Mouse (Mus musculus) regulatory T cell (primary cell): ENCODE measurements around the gene Ptdss2.

Experiments used
- in situ Hi-C: fragments of 300-600 bp; cut with MboI, MseI; formaldehyde crosslinking; loops from one replicate; pipeline ENCODE4 v1.15.1; 2025; ENCODE audit warnings: high pct_unique_total_duplicates

Ptdss2 gene

DNA sequence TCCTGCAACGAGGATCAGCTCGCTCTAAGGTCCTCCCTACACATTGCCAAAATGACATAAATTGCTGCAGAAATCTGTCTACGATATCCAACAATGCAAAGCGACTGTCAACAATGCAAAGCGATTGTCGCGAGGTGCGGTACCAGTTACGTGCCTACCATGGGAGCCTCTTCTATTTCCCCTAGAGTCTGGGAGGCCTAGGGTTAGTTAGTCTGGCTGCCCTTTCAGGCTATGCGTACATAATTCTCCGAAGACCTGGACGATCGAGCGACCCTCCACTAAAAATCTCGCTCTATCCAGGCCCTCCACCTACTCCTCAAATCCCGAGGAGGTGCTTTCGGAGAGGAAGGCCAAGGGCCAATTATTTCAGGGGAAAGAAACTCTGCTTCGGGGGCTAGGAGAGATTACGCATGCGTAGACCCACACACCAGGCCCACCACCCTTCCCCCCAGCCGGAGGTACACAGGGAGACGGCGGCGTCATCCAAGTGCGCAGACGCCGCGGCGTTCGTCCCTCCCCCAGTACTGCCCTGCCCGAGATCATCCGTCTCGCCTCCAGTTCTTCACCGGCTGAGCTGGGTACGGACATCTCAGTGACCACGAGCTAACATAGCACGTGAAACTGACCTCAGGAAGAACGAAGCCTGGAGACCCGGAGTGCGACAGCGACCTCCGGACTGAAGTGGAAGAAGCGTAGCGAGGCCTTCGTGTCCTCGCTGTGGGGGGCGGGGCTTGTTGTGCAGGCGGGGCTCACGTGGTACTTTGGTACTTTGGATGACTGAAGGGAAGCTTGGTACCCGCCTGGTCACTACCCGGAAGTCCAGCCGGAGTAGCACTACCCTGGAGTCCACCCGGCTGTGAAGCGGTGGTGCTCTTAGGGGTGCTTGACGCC, 50.2 kb downstream of the Ptdss2 start, which contains the start of gene Rnh1:
Rnh1 (minus strand) TSS at position 742 of the 891 bp plus-strand sequence.
- in situ Hi-C loops: loop anchor here (5.0 kb wide), 2 partner anchors 40 to 75 kb away; no protein-coding TSS in a partner anchor

DNA sequence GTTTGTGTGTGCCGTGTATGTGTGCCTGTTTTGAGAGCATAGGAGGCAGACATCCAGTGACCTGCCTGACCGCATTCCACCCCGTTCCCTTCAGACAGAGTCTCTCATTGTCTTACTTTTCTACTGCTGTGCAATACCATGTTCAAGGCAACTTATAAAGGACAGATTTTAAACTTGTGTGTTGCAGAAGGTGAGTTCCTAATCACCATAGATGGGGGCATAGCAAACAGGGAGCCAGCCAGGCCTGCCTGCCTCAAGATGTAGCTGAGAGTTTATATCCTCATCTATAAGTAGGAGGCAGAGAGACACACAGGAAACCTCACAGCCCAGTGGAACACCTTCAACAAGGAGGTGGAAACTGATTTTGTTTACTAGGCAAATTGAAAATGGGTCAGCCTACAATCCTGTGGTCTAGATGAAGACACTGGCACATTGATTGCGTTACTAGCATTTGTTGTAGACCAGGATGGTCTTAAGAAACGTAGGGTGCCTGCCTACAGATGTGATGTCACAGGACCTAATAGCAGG, 51.2 kb downstream of the Ptdss2 start:
- in situ Hi-C loops: loop anchor here (5.0 kb wide), 2 partner anchors 41 to 76 kb away; no protein-coding TSS in a partner anchor

DNA sequence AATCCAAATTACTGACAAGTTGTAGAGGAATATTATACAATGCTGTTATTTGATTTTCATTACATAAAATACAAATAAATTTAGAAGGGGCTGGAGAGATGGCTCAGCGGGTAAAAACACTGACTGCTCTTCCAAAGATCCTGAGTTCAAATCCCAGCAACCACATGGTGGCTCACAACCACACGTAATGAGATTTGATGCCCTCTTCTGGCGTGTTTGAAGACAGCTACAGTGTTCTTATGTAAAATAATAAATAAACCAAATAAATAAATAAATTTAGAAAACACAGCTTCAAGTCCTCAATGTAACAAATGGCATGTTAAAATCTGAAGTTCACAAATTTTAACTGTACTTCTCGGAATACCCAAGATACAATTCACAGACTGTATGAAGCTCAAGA, 52.9 kb downstream of the Ptdss2 start:
- in situ Hi-C loops: loop anchor here (5.0 kb wide), 1 partner anchor 108 kb away; no protein-coding TSS in a partner anchor

DNA sequence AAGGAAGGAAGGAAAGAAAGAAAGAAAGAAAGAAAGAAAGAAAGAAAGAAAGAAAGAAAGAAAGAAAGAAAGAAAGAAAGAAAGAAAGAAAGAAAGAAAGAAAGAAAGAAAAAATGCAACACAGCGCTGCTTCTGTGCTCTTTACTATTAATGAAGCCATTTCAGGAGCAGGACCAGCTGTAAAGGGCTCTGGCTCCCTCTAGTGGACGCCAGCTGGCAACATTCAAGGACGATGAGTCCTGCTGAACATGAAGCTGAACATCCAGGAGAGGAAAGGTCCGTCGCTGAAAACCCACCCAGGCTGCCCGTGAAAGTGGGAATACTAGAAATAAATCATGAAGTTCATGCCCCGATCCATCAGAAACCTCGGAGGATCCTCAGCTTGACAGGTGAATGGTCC, 54.0 kb downstream of the Ptdss2 start:
- in situ Hi-C loops: loop anchor here (5.0 kb wide), 1 partner anchor 109 kb away; no protein-coding TSS in a partner anchor

DNA sequence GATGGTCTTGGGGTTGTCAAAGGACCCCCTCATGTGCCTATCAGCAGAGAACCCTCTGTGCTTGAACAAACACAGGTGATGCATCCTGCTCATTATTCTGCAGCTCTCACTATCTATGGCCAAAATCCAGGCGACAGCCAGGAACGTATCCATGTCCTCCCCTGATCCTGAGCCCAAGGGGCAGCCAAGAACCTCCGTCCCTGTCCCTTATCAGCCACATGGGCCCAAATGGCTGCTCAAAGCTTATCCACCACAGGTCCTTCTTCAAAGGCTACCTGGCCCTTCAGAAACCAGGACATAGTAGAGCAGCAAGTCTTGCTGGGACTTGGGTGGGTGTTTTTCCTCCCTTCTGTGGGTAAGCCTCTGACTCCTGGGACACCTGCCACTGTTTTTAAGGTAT, 66.0 kb downstream of the Ptdss2 start:
- in situ Hi-C loops: no loop called here

DNA sequence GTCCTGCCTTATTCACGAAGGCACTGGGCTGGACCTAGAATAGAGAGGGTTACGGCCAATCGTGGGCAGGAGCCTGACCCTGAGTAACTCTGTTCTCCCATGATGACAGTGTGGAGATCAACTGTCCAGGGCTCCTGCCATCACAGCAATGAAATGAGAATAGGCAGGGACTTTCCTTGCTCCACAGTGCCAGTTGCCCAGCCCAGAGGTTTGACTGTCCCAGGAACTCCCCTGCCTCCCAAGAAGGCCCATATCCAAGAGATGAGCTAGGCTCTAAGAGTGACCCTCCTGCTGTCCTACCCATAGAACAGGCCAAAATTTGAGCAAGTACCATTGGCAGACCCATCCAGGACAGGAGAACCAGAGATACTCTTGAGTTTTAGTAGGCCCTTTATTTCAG, 66.6 kb downstream of the Ptdss2 start:
- in situ Hi-C loops: no loop called here

DNA sequence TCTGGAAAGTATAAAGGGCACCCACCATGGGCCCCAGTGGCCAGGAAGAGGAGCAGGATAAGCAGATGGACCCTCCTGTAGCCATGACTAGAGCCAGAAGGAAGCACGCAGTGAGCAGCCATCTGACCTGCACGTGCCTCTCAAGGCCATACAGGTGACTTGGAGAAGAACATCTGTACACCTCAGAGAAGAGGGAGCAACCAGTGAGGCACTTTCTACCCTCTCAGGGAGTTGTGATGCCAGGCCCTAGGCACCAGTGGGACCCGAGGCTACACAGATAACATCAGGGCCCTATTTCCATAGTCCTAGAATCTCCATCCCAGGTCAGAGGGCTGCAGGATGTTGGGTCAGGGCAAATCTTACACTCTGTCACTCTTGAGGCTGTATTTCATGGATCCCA, 68.0 kb downstream of the Ptdss2 start:
- in situ Hi-C loops: no loop called here

DNA sequence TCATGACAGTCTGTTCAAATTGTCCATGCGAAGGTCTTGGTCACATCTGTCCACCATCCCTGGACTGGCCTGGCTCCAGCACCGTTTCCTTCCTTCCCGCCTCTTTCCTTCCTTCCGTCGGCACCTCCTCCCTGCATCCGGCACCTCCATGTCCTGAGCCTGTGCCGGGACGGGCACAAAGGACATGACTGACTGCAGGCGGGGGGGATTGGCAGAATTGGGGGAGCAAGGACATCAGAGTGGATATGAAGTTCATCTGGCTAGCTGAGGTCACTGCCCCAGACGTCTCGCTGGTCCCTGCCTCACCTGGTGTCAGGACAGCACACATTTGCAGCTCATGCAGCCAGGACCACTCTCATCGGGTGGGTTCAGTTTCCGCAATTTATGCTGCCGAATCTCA, 68.9 kb downstream of the Ptdss2 start:
- in situ Hi-C loops: no loop called here

DNA sequence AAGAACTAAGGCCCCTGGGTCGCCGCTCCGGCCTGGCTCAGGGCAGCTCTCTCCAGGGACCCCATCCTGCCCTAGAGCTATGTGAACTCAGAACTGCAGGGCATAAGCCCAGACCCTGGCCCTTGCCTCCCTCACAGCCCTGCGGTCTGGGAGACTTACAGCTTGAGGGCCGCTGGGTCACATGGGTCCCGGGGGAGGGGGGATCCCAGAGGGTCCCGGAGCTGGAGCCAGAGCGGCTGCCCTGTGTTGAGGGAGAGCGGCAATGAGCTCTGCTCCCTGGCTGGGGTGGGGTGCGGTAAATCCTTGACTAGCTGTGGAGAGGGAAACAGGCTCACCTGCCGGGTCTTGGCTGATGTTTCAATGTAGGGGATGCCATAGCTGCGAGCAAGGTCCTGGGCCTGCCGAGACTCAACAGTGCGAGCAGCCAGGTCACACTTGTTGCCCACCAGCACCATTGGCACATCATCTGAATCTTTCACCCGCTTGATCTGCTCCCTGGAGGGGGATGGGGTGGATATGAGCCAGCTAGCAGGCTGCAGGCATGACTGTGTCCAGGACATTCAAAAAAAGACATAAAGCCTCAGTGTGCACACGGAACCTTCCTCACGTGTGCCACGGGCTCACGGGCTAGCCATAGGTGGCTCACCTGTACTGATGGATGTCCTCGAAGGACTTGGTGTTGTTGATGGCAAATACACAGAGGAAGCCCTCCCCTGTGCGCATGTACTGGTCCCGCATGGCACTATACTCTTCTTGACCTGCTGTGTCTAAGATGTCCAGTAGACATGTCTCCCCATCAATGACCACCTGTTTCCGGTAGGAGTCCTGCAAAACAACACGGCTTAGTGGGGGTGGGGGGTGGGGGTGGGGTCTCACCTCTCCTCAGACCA, 69.9 kb downstream of the Ptdss2 start:
- in situ Hi-C loops: no loop called here

DNA sequence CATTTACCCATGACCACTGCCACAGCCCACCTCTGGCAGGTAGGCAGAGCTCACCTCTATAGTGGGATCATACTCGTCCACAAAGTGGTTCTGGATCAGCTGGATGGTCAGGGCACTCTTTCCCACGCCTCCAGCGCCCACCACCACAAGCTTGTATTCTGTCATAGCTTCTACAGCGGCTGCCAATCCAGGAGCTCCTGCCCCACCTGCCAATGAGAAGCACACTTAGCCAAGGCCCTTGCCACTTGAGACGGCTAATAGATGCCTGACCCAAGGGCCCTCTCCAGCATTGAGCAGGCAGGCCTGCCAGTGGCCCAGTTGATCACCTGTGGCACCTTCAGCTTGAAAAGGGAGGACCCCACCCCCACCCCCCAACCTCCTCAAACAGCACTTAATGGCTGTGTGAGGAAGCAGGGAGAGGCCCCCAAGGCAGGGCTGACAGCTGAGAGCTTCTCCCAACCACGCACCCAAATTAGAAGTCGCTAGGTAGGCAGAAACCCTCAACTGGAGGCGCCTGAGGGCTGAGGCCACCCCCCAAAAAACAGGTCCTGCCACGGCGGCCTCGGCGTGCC, 70.7 kb downstream of the Ptdss2 start:
- in situ Hi-C loops: no loop called here

DNA sequence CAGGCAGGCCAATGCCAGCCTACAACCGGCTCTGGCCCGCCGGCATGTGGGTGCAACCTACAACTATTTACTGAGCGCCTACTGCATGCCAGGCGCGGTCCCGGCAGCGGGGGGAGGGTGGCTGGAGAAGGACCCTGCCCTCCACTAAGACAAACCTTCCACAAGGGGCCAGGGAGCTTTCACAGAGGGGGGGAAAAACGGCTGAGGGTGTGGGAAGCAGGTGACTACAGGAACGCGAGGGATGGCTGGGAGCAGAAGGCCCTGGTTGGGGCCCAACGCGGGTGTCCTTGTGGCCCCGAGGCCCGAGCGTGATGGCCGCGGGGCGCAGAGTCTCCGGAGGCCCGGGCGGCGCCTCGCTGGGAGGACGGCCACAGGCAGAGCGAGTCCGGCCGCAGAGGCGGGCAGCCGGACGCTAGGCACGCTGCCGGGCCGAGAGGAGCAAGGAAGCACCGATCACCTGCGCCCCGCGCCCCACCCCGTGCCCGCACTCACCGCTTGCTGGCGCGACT, 71.2 kb downstream of the Ptdss2 start:
- in situ Hi-C loops: no loop called here

DNA sequence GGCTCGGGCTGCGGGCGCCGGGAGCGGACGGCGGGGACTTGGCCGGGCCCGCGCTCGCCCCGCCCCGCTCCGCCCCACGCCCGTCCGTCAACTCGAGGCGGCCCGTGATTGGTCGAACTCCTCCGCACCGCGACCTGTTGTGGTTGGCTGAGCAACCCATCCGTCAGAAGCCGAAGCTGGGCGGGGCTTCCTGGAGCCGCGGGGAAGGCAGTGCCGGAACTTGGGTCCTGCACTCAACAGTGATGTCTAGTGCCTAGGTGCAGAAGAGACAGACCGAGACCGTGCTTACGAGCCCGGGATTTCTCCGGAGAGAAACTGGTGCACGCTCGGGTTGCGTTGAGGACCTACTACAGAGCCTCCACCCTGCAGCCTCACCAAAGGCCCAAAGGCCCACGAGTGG, 71.8 kb downstream of the Ptdss2 start, which contains the start of the genes Hras and Lrrc56:
Hras (minus strand) TSS at position 58 of the 400 bp plus-strand sequence.
Lrrc56 (plus strand) TSS at position 210 of the 400 bp plus-strand sequence.
- in situ Hi-C loops: no loop called here

DNA sequence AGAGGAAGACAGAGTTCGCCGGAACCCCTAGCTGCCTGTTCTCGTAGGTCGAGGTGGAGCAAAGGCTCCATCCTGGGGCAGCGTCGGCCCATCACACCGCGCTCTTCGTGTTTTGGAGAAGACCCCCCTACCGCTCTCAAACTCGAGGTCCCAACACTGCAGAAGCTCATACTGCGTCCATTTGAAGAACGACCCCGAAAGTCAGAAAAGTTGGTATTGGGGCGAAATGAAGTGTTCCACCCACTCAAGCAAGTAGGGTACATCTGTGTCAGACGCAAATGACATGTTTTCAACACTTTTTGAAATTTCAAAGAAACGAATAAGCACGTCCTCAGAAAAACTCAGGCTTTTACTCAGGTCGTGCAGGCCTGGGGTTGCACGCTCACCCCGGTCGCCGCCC, 72.2 kb downstream of the Ptdss2 start:
- in situ Hi-C loops: no loop called here

DNA sequence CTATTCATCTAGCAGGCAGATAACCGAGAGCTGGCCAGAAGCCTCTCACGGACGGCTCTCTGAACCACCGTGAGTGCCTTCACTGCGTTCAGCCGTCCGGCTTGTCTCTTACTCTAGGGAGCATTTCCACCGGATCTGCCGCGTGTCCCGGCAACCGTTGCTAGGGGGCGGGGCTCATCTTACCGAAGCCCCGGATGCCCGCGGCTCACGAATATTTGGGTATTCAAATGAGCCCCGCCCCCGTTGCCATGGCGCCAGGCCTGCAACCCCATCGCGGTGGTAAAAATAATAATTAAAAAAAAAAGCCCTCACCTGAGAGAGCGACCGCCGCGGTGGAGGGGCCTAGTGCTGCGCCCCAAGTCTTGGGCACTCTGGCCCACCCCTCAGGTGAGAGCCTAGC, 72.6 kb downstream of the Ptdss2 start:
- in situ Hi-C loops: no loop called here

DNA sequence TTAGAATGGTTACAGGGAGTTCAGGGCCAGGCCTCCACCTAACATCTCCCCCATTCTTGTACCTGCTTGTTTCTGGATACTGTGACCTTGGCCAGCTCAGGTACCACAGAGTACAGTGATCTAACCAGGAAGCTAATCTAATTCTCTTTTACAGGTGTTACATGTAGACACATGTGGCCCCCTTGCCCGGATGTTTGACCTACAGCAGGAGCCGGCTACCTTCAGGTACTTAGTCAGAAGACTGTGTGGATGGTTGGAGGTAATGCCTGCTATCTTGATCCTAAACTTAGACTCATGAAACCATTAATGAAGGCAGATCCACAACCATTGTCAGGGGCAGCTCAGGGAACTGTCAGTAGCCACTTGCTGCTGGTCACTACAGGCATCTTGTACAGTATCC, 73.6 kb downstream of the Ptdss2 start:
- in situ Hi-C loops: no loop called here

DNA sequence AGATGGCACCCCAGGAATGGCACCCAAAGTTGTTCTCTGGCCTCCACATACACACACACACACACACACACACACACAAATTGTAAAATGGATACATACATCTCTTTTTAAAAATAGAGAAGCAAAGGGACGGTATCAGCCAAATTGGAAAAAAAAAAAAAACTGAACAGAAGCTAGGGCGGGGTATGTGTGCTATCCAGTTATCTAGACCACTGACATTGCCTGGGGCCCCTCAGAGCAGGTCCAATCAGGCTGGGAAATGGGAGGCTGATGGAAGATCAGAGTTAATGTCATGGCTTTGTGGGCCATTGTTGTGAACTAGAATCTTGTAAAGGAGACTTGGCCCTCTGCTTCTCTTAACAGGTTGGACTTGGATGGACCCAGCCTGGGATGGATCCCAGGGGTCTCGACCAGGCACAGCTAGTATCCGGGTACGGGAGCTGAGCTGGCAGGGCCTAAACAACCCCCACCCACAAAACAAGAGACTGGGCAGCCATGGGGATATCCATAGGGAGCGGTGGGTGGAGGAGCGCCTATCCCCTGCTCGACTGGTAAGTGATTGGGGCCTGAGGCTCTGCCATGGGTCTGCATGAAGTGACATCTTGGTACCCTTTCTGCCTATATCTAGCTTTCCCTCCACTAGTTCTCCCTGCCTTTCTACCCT, 74.6 kb downstream of the Ptdss2 start:
- in situ Hi-C loops: no loop called here

DNA sequence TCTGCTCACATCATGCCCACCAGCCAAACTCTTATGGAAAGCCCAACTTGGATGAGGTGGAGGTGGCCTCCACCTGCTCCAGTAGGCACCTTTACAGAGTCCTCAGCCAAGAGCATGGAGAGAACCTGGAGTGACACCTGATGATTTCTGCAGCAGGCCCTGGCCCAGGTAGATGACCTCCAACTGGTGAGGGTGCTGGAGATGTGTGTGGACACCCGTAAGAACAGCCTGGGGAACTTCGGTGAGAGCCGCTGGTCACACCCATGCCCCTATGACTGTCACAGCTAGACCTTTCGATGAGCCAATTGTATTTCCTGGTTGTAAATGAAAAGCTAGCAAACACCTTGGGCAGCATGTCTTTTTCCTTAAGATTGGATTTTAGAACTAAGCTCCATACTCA, 75.9 kb downstream of the Ptdss2 start:
- in situ Hi-C loops: no loop called here

DNA sequence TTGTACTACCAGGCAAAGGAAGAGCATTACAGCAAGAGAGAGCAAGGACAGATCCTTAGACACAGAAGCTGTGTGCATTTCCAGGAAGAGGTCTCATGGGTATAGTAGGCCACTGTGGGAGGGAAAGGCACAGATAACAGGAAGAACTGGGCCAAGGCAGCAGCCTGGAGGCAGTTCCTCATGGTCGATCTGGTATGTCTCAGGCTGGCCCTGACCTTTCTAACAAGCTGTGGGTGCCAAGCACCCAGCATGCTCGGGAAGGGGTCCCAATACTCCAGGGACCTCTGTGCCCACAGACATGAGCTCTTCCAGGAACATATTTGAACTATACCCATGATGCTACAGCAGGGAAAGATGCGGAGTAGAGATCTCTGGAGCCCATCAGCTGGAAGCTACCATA, 82.4 kb downstream of the Ptdss2 start:
- in situ Hi-C loops: no loop called here

DNA sequence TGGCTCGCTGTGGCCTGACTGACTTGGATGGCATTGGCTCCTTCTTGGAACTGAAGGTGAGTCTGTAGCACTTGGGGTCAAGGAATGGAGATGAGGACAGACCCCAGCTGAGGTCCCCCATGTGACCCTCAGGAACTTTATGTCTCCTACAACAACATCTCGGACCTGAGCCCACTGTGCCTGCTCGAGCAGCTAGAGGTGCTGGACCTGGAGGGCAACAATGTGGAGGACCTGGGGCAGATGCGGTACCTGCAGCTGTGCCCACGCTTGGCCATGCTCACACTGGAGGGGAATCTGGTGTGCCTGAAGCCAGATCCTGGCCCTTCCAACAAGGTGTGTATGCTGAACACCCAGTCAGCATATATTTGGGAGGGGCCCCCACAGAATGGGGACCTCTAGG, 83.3 kb downstream of the Ptdss2 start:
- in situ Hi-C loops: no loop called here

DNA sequence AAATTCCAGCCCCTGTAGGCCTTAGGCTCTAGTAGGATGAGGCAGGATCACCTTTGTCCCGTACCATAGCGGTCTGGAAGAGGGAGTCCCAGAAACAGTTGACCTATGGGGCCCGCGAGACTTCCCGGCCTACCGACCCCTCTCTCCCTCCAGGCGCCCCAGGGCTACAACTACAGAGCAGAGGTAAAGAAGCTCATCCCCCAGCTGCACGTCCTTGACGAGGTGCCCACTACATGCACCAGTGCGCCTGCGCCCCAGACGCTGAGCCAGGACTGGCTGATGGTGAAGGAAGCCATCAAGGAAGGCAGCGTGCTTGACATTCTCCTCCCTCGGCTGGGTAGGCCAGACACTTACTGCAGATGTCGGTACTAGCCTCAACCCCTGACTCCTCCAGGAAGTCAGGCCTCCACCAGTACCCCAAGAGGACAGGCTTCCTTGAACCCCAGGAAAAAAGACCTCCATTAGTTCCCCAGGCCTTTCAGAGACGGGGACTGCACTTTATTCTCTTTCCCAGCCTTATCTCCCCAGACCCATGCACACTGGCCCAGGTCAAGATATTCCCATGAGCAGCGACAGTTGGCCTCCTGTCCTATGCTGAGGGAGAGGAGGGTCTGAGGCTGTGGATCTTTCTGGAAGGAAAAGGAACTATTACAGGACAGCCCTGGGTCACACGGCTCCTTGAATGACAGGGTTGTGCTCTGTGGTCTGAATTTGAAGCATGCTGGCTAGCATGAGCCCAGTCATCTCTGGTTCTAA, 84.2 kb downstream of the Ptdss2 start:
- in situ Hi-C loops: no loop called here
